In the genomic region with DNA sequence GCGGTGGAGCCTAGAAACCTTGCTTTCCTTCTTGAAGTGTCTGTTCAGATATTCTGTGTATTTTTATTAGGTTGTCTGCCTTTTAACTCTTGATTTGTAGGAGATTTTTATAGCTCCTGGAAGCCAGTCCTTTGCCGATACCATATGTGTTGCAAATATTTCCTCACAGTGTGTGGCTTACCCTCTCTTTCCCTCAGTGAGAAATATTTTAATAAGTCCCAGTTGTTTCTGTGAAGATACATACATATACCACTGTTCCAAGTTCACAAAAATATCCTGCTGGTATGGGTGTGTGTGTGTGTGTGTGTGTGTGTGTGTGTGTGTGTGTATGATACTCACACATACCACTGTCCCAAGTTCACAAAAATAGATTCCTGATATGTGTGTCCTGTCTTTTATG, we compare ENCODE assay signal across 24 mouse cellular contexts.
DNase-seq lines count a peak whose midpoint lies in the region; ATAC-seq lines count a peak whose summit lies in the region.
"Had no signal": no experiment of that assay in that cellular context is flagged by ENCODE, and none has a peak within 500 bp of the region (broad histone marks: within the 10 kb centered on the region; RNA-seq: fewer than 3 reads in every experiment).

No protein-coding gene starts in this region.

- H3K27me3 ChIP-seq in embryonic facial prominence, embryonic 12.5 days = no peaks in the 10 kb centered on the region
- no peaks in the 10 kb centered on the region for H3K27me3 ChIP-seq in embryonic facial prominence, embryonic 14.5 days (replicated peaks; ENCODE audit: control insufficient read depth, insufficient read depth, low read length)
- peaks cover 25% of the 10 kb centered on the region for H3K27me3 ChIP-seq in limb, embryonic 13.5 days
- H3K27me3 ChIP-seq: forebrain, embryonic 12.5 days; forebrain, embryonic 15.5 days; heart, embryonic 12.5 days; heart, embryonic 15.5 days; hindbrain, embryonic 13.5 days had no signal

- H3K4me2 ChIP-seq in embryonic facial prominence, embryonic 12.5 days (replicated peaks) = no peak overlapping the region
- H3K4me2 ChIP-seq in embryonic facial prominence, embryonic 14.5 days (ENCODE audit: low read depth, low read length) = no peak overlapping the region
- H3K4me2 ChIP-seq in limb, embryonic 13.5 days (replicated peaks) = 0 out of 2 replicates have a peak overlapping the region, but pooled peaks have one; percentile 19
- H3K4me2 ChIP-seq: forebrain, embryonic 12.5 days; forebrain, embryonic 15.5 days; heart, embryonic 12.5 days; heart, embryonic 15.5 days; hindbrain, embryonic 13.5 days had no signal

- H3K4me3 ChIP-seq in embryonic facial prominence, embryonic 12.5 days = no peak overlapping the region
- no peak overlapping the region for H3K4me3 ChIP-seq in embryonic facial prominence, embryonic 14.5 days (ENCODE audit: low read depth, low read length)
- H3K4me3 ChIP-seq in limb, embryonic 13.5 days = no peak overlapping the region
- H3K4me3 ChIP-seq: erythroblast, embryonic 14.5 days; forebrain, embryonic 12.5 days; forebrain, embryonic 15.5 days; heart, embryonic 12.5 days; heart, embryonic 15.5 days; hindbrain, embryonic 10.5 days; hindbrain, embryonic 13.5 days had no signal

- H3K36me3 ChIP-seq in embryonic facial prominence, embryonic 12.5 days = no peaks in the 10 kb centered on the region
- no peaks in the 10 kb centered on the region for H3K36me3 ChIP-seq in embryonic facial prominence, embryonic 14.5 days (ENCODE audit: control insufficient read depth, insufficient read depth, low read length)
- H3K36me3 ChIP-seq in limb, embryonic 13.5 days = no peaks in the 10 kb centered on the region
- H3K36me3 ChIP-seq: forebrain, embryonic 12.5 days; forebrain, embryonic 15.5 days; heart, embryonic 12.5 days; heart, embryonic 15.5 days; hindbrain, embryonic 10.5 days; hindbrain, embryonic 13.5 days had no signal

- H3K9ac ChIP-seq in embryonic facial prominence, embryonic 12.5 days = no peak overlapping the region
- H3K9ac ChIP-seq in embryonic facial prominence, embryonic 14.5 days (ENCODE audit: low read depth, low read length) = no peak overlapping the region
- no peak overlapping the region for H3K9ac ChIP-seq in limb, embryonic 13.5 days
- H3K9ac ChIP-seq: forebrain, embryonic 12.5 days; forebrain, embryonic 15.5 days; heart, embryonic 12.5 days; heart, embryonic 15.5 days; hindbrain, embryonic 13.5 days had no signal

- no peak for ATAC-seq in embryonic facial prominence, embryonic 12.5 days (ENCODE audit: insufficient number of reproducible peaks, insufficient read depth, low FRiP score, low TSS enrichment)
- no peak for ATAC-seq in embryonic facial prominence, embryonic 14.5 days (ENCODE audit: low read depth)
- peak; percentile 44; the same call in 1 of the 2 replicates for ATAC-seq in limb, embryonic 13.5 days (ENCODE audit: low FRiP score, low read depth)
- ATAC-seq: CD4-positive, CD25-positive, alpha-beta regulatory T cell, adult 4 months; forebrain, embryonic 15.5 days; hindbrain, embryonic 16.5 days had no signal

- no peaks in the 10 kb centered on the region for H3K9me3 ChIP-seq in embryonic facial prominence, embryonic 12.5 days
- no peaks in the 10 kb centered on the region for H3K9me3 ChIP-seq in embryonic facial prominence, embryonic 14.5 days (ENCODE audit: control insufficient read depth, low read length)
- H3K9me3 ChIP-seq in limb, embryonic 13.5 days = no peaks in the 10 kb centered on the region
- H3K9me3 ChIP-seq: forebrain, embryonic 12.5 days; forebrain, embryonic 15.5 days; heart, embryonic 12.5 days; heart, embryonic 15.5 days; hindbrain, embryonic 10.5 days; hindbrain, embryonic 13.5 days had no signal

- WGBS in embryonic facial prominence, embryonic 12.5 days = 63% methylated on average over 2 of the region's 2 CpGs
- WGBS in embryonic facial prominence, embryonic 14.5 days = 49% methylated on average over 2 of the region's 2 CpGs
- 30% methylated on average over 2 of the region's 2 CpGs for WGBS in limb, embryonic 13.5 days

- H3K27ac ChIP-seq in embryonic facial prominence, embryonic 12.5 days = peak overlapping the region; percentile 63; the same call in 1 of the 2 replicates
- H3K27ac ChIP-seq in embryonic facial prominence, embryonic 14.5 days (replicated peaks; ENCODE audit: low read depth, low read length) = peak overlapping the region; percentile 68
- peak overlapping the region; percentile 63 for H3K27ac ChIP-seq in limb, embryonic 13.5 days
- H3K27ac ChIP-seq: forebrain, embryonic 15.5 days; heart, embryonic 15.5 days; hindbrain, embryonic 13.5 days had no signal

- DNase-seq in embryonic facial prominence, embryonic 14.5 days (ENCODE audit: low spot score) = peak; percentile 27
- no peak for DNase-seq in ovary, postnatal 14 days (ENCODE audit: low spot score)
- DNase-seq in cerebellum, adult 11-12 months = no peak
- no peak for DNase-seq in adrenal gland, adult 18-20 months (ENCODE audit: low spot score in 2 of 2)
- DNase-seq: adrenal gland, adult 8-10 months; adrenal gland, postnatal 25 days; cerebellum, adult 18-20 months; cerebellum, adult 9-11 months; cerebellum, postnatal 25 days; gastrocnemius, postnatal 25 days; heart, adult 18-20 months; heart, postnatal 10 days; heart, postnatal 36 days had no signal

- peaks cover 8% of the 10 kb centered on the region; the same call in 1 of the 2 replicates for H3K4me1 ChIP-seq in embryonic facial prominence, embryonic 12.5 days
- peaks cover 5% of the 10 kb centered on the region; the same call in 1 of the 2 replicates for H3K4me1 ChIP-seq in embryonic facial prominence, embryonic 14.5 days (ENCODE audit: control insufficient read depth, insufficient read depth, low read length)
- H3K4me1 ChIP-seq in limb, embryonic 13.5 days = peaks cover 22% of the 10 kb centered on the region
- H3K4me1 ChIP-seq: forebrain, embryonic 12.5 days; forebrain, embryonic 15.5 days had no signal
